Mouse (Mus musculus) embryonic facial prominence, embryonic 14.5 days (tissue): ENCODE measurements around the gene Usp33. TPM values are rescaled to one million over a fixed set of nuclear protein-coding genes. Genes with fewer than 3 reads are reported as not detected.

Source experiments
- ATAC-seq: fragments of 200-750 bp; cut with Nextera tagmentation; 2 replicates; pipeline ENCODE4 v1.8.0; 2017; ENCODE audit warnings: low read depth, moderate number of reproducible peaks, moderate TSS enrichment
- DNase-seq: peaks from one replicate; pipeline ENCODE4 v3.0.0-alpha.2; 2015; ENCODE audit warnings: low spot score
- H3K27ac ChIP-seq: fragments of 300-500 bp; sonication (generic); replicated peaks from 2 replicates; pipeline ENCODE4 v1.5.1; 2014; ENCODE audit warnings: low read depth, mild to moderate bottlenecking, low read length, moderate library complexity
- H3K27me3 ChIP-seq: fragments of 300-500 bp; sonication (generic); replicated peaks from 2 replicates; pipeline ENCODE4 v1.6.1; 2014; ENCODE audit warnings: low read length; ENCODE audit not compliant: control insufficient read depth, insufficient read depth
- H3K36me3 ChIP-seq: fragments of 300-500 bp; sonication (generic); 2 replicates; pipeline ENCODE4 v1.6.1; 2014; ENCODE audit warnings: low read length, mixed read lengths; ENCODE audit not compliant: control insufficient read depth, insufficient read depth
- H3K4me1 ChIP-seq: fragments of 300-500 bp; sonication (generic); 2 replicates; pipeline ENCODE4 v1.6.1; 2014; ENCODE audit warnings: antibody characterized with exemption, low read length; ENCODE audit not compliant: control insufficient read depth, insufficient read depth
- H3K4me2 ChIP-seq: fragments of 300-500 bp; sonication (generic); 2 replicates; pipeline ENCODE4 v1.6.1; 2014; ENCODE audit warnings: low read depth, mild to moderate bottlenecking, low read length, moderate library complexity, mixed read lengths
- H3K4me3 ChIP-seq: fragments of 300-500 bp; sonication (generic); 2 replicates; pipeline ENCODE4 v1.5.1; 2014; ENCODE audit warnings: low read depth, mild to moderate bottlenecking, low read length
- H3K9ac ChIP-seq: fragments of 300-500 bp; sonication (generic); 2 replicates; pipeline ENCODE4 v1.6.1; 2014; ENCODE audit warnings: low read depth, mild to moderate bottlenecking, low read length, moderate library complexity, mixed read lengths
- H3K9me3 ChIP-seq: fragments of 300-500 bp; sonication (generic); 2 replicates; pipeline ENCODE4 v1.6.1; 2016; ENCODE audit warnings: low read length; ENCODE audit not compliant: control insufficient read depth
- WGBS: fragments of 180-500 bp; shearing (Covaris S2); extraction: QIAGEN DNeasy Blood & Tissue Kit; methylation state at CpG from one replicate; pipeline ENCODE4 v1.1.7; 2014; 5-methylcytosine and 5-hydroxymethylcytosine counted together
- polyA plus RNA-seq: library from polyadenylated mRNA; unstranded; fragments of >200 nt; fragmentation: Nextera tagmentation; extraction: Ambion mirVana; gene quantifications from 2 replicates; pipeline ENCODE4 v1.2.1, GENCODE M21; 2014

Gene Usp33
- polyA plus RNA-seq, 1 experiment from 2014 or later: 46.8 TPM

DNA sequence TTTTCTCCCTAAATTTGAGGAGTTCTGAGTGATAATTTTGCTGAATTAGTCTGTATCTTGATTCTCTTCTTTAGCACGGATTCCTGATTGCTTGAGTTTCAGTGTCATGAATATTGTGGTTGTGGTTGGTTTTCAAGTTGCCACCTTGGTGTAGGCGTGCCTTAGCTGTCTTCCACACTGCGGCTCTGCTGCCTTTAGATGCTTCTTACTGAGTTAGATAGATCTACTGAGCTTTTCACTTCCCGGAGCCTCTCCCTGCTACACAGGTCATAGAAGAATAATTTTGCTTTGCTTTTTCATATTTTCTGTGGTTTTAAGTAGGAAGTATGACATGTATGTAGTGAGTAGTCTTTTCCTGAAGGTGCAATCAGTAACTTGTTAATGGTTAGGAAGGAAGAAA is 96.5 kb downstream of the Usp33 start:
- 88% methylated on average over 4 of the region's 4 CpGs for WGBS
- H3K4me2 ChIP-seq: no peak overlapping the region
- no peak overlapping the region for H3K27ac ChIP-seq
- no peak for ATAC-seq
- no peak for DNase-seq
- no peak overlapping the region for H3K4me3 ChIP-seq
- H3K36me3 ChIP-seq: peaks cover 17% of the 10 kb centered on the region; the same call in 1 of the 2 replicates
- H3K27me3 ChIP-seq: no peaks in the 10 kb centered on the region
- H3K9me3 ChIP-seq: no peaks in the 10 kb centered on the region
- H3K9ac ChIP-seq: no peak overlapping the region
- H3K4me1 ChIP-seq: no peaks in the 10 kb centered on the region

Other genes with a start within 250 kb of the Usp33 start
- 2.3 and 4.6 TPM in 2 replicates for gene Gipc2, start 180.2 kb upstream of the Usp33 start, polyA plus RNA-seq
- 32.6 and 36.5 TPM in 2 replicates for gene Dnajb4, start 136.2 kb upstream of the Usp33 start, polyA plus RNA-seq
- gene Fubp1, start 136.1 kb upstream of the Usp33 start, polyA plus RNA-seq: 199 and 200 TPM in 2 replicates
- gene Nexn, start 80.1 kb upstream of the Usp33 start, polyA plus RNA-seq: 30.8 and 42.0 TPM in 2 replicates
- gene Miga1, start 6.1 kb upstream of the Usp33 start, polyA plus RNA-seq: 17.3 and 18.5 TPM in 2 replicates
- gene Zzz3, start 49.0 kb downstream of the Usp33 start, polyA plus RNA-seq: 48.3 and 55.7 TPM in 2 replicates